Mouse (Mus musculus): ENCODE measurements around the gene Gpa33. TPM values are rescaled to one million over a fixed set of nuclear protein-coding genes. Genes with fewer than 3 reads are reported as not detected.
A peak's percentile ranks its signal among the peaks of the same experiment; 100 is the strongest.

Gene Gpa33
- total RNA-seq, 2 experiments from 2014 or later: 0.10 to 0.23 TPM

DNA sequence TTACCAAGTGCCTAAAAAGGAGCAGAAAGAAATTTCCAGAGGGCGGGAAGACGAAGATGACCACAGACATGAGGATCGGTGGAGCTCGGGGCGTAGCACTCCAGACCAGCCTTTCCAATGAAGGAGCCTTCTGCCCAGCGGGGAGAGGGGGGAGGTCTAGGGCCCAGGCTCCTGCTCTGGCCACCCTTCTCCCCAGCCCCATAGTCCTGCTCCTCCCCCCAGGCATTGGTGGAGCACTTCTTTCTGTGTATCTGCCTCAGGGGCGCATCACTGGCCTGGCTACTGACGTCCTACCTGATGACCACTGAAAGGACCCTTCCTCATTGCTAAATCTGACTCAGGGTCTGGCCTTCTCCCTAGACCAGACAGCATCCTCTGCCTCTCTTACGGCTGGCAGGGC is 35.1 kb downstream of the Gpa33 start:
- DNase-seq: no peak

DNA sequence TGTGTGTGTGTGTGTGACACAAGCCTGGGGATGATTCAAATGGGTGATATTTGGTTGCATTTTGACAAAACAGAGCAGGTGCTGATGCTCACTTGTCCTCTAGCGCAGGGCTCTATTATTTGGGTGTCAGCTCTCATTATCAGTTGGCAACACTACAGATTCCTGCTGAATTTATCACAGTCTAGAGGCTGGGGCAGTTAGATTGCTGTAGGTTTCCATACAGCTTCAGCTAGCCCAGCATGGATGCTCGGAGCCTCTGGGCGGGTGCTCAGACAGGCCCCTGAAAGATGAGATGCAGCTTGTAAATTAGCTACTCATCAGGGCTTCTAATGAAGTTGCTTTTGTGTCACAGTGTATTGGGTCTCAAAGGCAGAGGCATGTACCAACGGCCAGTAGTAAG is 37.4 kb downstream of the Gpa33 start:
- no peak for DNase-seq

DNA sequence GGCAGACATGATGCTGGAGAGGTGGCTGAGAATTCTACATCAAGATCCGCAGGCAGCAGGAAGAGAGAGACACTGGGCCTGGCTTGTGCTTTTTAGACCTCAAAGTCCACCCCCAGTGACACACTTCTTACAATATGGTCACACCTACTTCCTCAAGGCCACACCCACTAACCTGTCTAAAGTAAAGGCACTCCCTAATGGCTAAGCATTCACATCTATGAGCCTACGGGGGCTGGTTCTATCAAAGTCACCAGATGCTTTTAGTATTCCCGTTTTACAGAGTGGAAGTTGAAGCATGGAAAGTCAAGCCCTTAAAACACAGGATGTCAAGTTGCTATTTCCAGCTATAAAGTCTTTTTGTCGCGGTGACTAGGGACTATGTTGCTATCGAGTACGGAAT is 38.0 kb downstream of the Gpa33 start:
- DNase-seq: no peak

DNA sequence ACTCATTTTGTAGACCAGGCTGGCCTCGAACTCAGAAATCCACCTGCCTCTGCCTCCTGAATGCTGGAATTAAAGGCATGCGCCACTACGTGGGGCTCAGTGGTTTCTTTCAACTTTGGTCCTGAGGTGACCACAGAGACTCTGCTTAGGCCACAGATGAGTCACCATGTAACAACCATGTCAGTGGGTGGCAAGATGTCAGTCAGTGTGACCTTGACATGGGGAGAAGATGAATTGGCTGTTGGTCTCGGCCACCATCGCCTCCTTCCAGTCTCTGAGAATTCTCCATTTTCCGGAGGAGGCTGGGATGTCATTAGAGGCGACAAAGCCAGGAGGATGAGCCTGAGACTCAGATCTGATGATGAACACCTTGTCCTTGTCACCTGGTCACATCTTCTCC is 39.7 kb downstream of the Gpa33 start:
- DNase-seq: peak; percentile 21 to 24

DNA sequence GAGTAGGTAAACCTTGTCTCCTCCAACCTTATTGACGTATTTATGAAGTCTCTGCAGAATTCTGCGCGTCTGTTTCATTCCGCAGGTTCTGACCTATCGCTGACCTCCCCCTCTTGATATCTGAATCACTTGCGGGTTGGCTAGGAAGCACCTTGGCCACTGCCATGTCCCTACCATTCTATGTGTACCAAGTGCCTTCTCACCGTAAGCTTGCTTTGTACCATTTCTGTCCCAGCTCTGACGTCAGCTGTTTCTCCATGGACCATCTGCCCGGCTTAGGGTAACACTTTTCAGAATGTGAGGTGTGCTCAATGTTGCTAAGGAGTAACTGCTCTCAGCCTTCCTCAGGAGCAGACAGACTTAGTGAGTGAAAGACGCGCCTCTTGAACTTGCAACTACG is 40.8 kb downstream of the Gpa33 start:
- no peak for DNase-seq

DNA sequence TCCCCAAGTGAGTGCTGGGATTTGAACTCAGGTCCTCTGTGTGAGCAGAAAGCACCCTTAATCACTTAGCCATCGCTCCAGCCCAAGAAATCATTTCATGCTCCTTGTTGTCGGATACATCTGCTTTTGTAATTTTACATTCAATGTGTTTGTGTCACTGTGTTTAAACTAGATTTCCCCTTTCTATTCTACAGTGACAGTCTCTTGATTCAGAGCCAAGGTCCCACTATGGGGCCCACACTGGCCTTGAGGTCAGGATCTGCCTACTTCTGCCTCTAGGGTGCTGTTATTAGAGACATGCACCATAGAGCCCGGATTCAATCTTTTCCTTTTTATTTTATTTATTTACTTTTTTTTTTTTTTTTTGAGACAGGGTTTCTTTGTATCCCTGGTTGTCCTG is 43.0 kb downstream of the Gpa33 start:
- DNase-seq: peak; percentile 7 to 17

DNA sequence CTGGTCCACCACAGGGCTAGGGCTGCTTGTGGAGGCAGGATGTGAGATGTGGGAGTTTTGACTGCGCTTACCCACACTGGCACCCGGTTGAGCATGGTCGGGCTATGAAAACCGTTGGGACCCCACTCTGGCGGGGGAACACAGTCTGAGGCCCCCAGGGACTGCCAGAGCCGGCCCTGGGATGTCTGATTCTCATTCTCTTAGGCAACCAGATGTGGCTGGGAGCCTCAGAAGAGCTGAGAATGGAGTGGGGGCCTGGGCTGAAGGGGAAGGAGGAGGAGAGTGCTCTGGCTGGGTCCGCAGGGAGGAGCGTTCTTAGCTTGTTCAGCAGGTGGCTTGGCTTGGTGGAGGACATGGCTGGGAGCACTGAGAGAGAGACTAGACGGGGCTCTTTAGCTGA is 43.6 kb downstream of the Gpa33 start:
- no peak for DNase-seq

DNA sequence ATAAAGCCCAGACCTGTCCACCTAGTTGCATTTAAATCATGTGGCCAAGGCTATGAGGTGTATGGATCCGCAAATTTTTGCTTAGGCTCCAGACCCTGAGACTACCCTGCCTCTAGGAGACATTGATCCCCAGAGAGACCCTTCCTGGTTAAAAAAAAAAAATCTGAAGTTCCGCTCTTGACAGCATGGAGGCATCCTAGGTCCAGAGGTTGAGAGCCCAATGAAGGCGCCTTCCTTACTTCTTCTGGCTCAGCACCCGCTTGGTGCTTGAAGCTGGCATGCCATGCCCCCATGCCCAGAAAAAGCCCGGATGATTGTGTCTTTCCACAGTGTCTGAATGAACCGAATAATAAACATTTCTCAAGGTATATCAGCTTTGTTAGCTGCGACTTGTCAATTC is 51.5 kb downstream of the Gpa33 start:
- no peak for DNase-seq

DNA sequence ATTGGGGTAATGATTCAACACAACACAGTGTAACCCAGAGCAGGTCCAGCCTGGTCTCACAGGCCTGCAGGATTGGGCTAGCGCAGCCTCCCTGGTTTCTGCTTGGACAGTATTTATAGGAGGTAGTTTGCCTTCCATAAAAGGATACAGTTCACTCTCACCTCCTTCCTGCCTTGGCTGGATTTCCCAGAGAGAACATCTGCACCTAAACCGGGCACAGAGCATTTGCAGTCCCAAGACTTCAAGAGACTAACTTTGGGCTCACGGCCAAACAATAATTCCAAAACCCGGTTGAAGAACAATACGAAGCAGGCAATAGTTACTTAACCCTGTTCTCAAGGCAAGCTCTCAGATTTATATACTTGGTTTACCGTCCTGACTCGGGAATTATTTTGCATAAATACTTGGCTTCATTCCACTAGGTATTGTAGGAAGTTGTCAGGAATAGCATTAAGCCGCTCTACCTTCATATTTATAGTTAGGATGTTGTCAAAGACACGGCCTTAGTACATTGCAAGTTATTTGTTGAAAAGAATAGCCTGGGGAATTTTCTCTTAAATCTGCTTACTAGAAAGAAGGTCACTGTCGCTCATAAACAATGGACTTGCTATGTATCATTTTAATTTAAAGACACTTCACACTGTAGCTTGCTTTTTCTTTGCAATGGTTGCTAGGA is 53.1 kb downstream of the Gpa33 start:
- no peak for DNase-seq

DNA sequence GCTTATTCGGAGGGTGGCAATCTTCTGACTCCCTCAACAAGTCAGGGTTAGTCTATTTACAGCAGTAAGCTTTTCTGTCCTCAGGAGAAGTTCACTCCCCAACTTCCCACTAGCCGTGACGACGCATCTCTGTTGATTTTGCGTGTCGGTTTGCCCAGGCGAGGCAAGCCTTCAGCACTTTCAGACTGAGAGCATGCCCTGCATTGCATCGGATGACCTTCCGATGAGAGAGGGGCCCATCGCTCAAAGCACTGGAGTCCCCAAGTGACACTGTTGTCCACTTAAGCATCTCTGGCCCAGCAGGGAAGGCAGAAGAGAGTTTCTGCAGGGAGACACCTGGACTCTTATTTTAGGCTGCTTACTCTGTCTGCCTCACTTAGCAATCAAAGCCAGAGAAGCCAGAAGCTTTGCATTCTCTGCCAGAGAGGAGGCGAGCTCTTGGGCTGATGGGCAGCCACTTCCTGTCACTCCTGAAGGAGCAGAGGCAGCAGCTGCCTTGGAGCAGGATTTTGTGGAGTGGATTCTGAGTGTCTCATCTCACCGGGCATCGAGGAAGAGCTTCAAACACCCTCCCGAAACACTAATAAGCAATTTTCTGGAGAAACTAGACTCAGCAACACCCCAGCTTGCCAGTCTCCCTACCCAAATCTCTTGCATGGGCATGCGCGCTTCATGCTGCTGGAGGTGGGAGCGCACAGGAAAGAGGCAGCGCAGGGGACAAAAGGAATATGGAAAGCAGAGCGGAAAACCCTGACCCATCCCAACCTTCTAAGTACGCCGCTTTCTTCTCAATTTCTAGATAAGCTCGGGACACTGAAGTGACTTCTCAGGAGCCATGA is 54.6 kb downstream of the Gpa33 start:
- no peak for DNase-seq

DNA sequence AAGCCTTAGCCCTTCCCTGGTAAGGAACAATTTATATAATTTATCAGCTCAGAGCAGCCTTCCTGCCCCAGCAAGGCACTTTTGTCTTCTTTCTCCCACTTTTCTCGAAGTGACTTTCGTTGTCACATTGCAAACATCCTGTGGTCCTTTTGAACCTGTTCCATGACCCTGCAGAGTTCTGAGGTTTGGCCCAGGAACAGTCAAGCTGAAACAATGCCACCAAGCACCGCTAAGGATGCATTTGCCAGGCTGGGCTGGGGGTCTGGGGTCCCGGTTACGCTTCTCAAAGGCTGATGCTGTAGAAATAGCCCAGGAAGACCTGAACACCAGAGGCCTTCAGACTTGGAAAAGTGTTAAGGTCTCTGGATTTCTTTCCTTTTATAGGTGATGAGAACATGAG is 55.3 kb downstream of the Gpa33 start:
- DNase-seq: no peak

DNA sequence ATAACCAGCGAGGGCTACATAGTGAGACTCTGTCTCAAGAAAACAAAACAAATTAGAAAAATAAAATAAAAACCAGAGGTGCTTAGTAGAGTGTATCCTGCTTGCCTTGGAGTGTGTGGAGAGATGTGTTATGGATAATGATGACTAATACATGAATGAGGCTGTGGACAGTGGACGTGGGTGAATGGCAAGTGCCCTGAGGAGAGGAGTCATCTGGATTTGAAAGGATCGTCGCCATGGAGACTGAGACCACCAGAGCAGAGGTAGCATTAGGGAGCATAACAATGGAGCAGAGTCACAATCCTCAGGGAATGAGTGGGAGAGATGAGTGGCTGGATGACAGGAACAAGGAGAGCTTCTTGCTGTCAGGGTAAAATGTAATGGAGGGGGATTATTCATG is 59.8 kb downstream of the Gpa33 start:
- no peak for DNase-seq

DNA sequence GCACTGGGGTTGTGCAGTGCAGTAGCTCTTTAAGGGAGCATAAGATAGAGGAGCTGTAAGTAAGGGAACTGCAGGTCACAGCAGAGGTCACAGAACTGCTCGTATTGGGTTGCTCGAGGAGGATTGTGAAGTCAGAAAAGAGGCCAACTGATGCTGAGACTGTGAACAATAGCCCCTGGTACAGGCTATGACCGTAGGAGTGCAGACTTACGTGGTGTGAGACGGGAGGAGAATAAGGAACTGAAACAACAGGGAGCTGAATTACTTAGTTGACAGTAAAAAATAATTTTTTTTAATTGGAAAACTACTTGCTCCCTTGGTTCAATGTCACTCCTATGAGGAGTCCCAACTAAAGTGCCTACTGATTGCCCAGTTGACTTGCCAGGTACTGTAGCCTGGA is 74.1 kb downstream of the Gpa33 start:
- no peak for DNase-seq

DNA sequence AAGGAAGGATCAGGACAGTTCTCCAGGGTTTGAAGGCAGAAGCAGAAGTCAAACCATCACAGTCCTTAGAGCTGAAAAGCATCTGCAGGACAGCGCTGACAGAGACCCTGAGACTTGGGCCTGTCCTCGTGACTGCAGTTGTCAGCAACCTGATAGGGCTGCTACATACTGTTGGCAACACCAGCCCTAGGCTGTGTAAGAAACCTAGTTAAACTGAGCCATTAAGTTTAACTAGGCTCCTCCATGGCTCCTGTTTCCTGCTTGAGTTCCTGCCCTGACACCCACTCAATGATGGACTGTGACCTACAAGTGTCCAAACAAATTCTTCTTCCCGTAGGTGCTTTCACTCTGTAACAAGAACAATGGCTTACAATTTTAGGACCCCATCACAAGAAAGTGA is 75.1 kb downstream of the Gpa33 start:
- no peak for DNase-seq

DNA sequence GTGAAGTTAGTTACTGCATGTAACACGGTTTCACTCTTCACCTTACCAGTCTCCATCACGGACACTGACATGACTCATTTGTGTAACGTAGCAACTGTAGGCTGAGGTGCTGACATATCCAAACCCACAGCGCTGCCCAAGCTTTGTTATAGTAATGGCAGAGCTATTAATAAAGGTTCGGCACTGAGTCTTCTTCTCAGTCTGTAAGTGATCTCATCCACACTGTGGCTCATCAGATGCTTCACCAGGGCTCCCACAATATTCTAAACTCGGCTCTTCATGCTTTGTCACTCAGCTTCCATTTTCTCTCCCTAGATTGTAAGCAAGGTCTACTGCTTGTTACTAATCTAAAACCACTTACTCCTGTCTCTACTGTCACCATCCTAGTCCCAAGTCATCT is 79.3 kb downstream of the Gpa33 start:
- no peak for DNase-seq

DNA sequence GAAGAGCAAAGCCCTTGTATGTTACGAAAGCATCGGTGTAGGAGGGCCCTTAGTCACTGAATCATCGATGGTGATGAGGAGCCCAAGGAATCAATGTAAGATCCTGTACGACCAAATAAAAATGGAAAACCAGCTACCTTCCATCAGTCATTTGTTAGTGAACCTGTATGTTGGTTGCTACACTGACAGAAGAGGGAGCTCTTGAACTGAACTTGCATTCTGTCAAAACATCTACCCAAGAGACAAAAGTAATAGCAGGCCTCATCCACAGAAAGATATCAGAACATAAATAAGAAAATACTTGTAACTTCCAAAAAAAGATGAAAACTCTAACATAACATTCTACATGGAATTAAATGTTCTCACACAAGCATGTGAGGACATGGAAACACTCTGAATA is 84.1 kb downstream of the Gpa33 start:
- DNase-seq: peak in 1 of 2 experiments; percentile 5

Other genes with a start within 250 kb of the Gpa33 start
- 10 to 100 TPM; 11.2 to 14.3 TPM for gene Pou2f1, start 127.6 kb upstream of the Gpa33 start, total RNA-seq (2021)
- under 1 TPM; 0.07 to 0.10 TPM for gene Dusp27, start 2.3 kb upstream of the Gpa33 start, total RNA-seq (2021)
- not detected for gene Mael, start 108.5 kb downstream of the Gpa33 start, total RNA-seq (2021)
- gene Ildr2, start 123.9 kb downstream of the Gpa33 start, total RNA-seq (2021): 1 to 10 TPM; 4.1 to 8.0 TPM
- 10 to 100 TPM; 17.5 to 20.3 TPM for gene Tada1, start 248.9 kb downstream of the Gpa33 start, total RNA-seq (2021)